Mouse (Mus musculus) megakaryocyte progenitor cell, adult 5-6 weeks (primary cell): ENCODE measurements around the gene Hdgf. TPM values are rescaled to one million over a fixed set of nuclear protein-coding genes. Genes with fewer than 3 reads are reported as not detected.

Experiments used
- ATAC-seq: replicated peaks from 2 replicates; pipeline ENCODE4 v1.8.0; 2016; ENCODE audit warnings: mild to moderate bottlenecking, moderate TSS enrichment, inconsistent platforms; ENCODE audit not compliant: poor library complexity
- total RNA-seq, 2 experiments: library from RNA; stranded (forward) in 1 of 2; stranded (reverse) in 1 of 2; fragments of 157-497, 149-512 nt in 1 of 2; fragments of 200-1000 nt in 1 of 2; gene quantifications; 2 replicates each; pipeline versions ENCODE4 v1.2.3 to v1.2.4; 2015 to 2017

Hdgf gene
- total RNA-seq, 2 experiments from 2014 or later = 308 to 348 TPM

GRCm38 (mm10) chr3:87907906-87908305 lies 1.8 kb downstream of the Hdgf start:
- ATAC-seq = no peak

DNA sequence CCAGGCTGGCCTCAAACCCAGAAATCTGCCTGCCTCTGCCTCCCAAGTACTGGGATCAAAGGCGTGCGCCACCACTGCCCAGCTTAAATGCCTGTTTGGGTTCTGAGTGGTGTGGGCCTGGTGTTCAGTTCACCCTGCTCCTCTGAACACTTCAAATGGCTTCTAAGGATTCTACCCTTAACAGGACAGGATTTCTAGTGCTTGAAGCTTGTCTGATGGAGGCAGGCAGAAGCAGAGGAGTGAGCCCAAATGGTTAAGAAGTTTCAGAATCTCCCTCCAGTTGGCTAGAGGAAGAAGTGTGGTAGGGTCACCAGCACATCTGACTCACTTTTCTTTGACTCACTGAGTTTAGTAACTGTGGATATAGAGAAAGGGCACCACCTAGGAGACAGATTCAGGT lies 3.3 kb downstream of the Hdgf start:
- ATAC-seq = no peak

- no peak for ATAC-seq
Observed at GRCm38 (mm10) chr3:87909874-87910273, 3.8 kb downstream of the Hdgf start.

DNA sequence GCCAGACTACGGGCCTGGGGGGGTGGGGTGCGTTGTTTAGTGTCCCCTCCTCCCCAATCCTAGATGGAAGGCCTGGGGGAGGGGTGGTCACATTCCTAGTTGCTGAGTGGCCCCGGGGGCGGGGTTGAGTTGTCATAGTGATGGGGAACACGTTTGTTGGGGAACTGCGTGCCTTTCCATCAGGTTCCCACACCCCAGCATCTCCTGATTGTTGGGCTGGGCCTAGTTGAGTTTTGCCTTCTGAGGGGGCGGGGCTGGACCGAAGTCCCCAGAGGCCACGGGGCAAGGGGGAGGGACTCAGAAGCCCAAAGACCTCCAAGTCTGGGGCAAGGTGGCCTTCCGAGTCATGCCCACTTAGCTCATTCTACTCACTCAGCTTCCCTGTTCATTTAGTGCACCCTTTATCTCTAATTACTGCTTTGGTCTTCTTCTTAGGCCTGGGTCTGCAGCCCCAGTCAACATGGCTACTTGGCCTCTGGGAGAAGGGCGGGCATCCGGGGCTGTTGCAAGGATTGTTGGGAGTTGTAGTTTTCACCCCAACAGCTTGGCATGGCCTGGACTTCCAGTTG lies 4.5 kb downstream of the Hdgf start:
- no peak for ATAC-seq

GRCm38 (mm10) chr3:87913491-87913890 lies 7.4 kb downstream of the Hdgf start:
- ATAC-seq = no peak

DNA sequence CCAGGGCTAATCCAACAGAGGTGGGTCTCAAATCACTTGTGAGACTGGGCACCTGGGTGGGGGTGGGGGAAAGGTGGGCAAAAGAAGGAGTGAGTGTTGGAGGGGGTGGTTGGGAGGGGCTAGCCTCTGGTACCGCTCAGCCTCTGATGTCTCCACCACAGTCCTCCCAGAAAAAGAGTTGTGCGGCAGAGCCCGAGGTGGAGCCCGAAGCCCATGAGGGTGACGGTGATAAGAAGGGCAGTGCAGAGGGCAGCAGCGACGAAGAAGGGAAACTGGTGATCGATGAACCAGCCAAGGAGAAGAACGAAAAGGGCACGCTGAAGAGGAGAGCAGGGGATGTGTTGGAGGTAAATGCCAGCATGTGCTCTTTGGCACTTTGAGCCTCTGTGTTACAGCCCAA lies 7.8 kb downstream of the Hdgf start:
- no peak for ATAC-seq

GRCm38 (mm10) chr3:87916990-87917389 lies 10.9 kb downstream of the Hdgf start:
- no peak for ATAC-seq

DNA sequence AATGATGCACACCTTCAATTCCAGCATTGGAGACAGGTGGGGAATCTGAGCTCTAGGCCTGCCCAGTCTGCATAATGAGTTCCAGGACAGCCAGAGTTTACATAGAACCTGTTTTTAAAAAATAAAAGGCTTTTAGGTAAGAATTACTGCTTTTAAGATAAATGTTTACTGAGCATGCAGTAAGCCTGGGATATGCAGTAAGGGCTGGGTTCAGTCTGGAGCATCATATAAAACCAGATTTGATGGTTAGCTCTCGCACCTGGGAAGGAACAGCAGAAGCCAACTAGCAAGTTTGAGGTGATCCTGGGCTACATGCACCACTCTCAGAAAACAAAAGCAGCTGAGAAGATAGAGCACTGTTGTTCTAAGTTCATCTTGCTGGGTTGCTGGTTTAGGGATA lies 12.4 kb downstream of the Hdgf start:
- ATAC-seq = no peak

DNA sequence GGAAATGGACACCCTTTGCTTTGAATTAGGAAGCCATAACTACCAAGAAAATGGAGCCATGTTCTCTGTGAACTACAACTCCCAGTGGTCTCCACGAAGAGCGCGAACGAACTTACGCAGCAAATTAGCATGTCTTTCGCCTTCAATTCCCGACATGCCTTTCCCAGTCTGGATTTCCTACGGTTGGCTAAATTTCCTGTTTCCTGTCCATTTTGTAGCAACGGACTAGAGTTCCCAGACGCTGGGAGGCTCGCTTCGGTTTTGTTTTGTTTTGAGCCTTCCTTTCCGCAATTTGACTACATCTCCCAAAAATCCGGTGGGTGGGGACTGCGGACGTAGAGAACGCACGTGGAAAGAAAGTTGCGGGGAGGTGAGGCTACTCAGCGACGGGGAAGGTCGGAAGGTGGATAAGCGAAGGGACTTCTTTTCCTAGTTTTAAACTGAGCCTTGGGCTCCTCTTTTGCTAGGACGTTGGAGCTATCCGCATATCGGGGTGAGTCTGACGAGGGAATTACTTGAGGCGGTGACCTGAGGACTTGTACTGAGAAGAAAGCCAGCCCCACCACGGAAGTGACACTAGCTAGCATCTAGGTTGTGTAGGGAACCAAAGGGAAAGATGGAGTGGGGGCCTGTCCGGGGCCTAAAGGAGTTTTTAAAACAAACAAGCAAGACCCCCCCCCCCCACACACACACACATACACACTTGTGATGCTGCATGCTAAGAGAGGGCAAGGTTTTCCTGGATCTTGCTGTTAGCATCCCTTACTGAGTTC lies 13.4 kb downstream of the Hdgf start, which contains the start of gene Mrpl24:
Gene Mrpl24, plus strand, starts transcription at position 171 of the 773 bp plus-strand sequence.
- ATAC-seq = peak; percentile 80

GRCm38 (mm10) chr3:87920270-87920943 lies 14.3 kb downstream of the Hdgf start:
- ATAC-seq = no peak

- ATAC-seq = no peak
Observed at GRCm38 (mm10) chr3:87924996-87925395, 18.9 kb downstream of the Hdgf start.

DNA sequence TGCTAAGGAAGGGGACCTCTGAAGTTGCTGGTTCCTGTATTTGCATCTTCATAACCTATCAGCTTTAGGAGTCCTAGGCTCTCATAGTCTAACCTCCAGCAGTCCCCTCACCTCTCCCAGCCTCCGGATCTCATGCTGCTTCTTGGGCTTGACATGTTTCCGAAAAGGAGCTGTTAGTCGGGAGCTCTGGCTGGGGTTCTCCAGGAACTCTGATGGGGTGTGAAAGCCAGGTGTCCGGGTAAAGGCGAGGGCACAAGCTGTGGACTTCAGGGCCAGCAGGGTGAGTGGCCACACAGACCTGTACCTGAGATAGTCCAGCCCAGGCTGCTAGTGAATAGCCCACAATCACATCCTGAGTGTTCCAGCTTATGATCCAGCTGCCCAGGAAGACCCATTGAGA lies 21.3 kb downstream of the Hdgf start:
- no peak for ATAC-seq

GRCm38 (mm10) chr3:87929341-87930077 lies 23.4 kb downstream of the Hdgf start:
- peak; percentile 38 for ATAC-seq

- ATAC-seq = peak; percentile 94
Observed at GRCm38 (mm10) chr3:87930078-87930795, 24.1 kb downstream of the Hdgf start, which contains the start of the genes Isg20l2 and Rrnad1. Gene Isg20l2, plus strand, starts transcription at chr3:87930314. Gene Rrnad1, minus strand, starts transcription at chr3:87930717.

DNA sequence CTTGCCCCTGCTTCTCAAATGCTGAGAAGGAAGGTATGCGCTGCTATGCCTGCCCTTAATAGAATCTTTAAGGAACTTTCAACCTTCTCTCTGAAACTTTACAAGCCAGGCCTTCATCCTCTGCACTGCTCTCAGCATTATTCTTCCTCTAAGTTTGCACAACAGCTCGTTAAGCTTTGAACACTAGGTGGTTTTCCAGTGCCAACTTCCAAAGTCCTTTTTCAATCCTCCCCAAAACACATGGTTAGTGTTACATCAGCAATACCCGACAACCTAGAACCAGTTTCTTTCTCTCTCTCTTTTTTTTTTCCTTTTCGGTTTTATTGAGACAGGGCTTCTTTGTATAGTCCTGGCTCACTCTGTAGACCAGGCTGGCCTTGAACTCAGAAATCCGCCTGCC lies 27.9 kb downstream of the Hdgf start:
- ATAC-seq = no peak

GRCm38 (mm10) chr3:87934501-87934900 lies 28.4 kb downstream of the Hdgf start:
- no peak for ATAC-seq

DNA sequence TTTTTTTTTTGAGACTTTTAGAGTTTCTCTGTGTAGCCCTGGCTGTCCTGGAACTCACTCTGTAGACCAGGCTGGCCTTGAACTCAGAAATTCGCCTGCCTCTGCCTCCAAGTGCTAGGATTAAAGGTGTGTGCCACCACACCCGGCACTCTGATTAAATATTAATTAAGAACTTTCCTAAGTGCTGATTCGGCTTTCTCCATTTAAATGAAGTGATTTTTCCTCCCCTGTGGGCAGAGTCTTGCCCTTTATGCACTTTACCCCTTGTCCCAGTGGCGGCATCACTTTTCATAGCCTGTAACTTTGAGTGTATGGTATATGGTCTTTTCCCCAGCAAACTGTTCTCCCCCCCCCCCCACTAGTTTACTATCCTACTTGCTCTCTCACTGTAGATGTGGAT lies 29.1 kb downstream of the Hdgf start:
- ATAC-seq = no peak

DNA sequence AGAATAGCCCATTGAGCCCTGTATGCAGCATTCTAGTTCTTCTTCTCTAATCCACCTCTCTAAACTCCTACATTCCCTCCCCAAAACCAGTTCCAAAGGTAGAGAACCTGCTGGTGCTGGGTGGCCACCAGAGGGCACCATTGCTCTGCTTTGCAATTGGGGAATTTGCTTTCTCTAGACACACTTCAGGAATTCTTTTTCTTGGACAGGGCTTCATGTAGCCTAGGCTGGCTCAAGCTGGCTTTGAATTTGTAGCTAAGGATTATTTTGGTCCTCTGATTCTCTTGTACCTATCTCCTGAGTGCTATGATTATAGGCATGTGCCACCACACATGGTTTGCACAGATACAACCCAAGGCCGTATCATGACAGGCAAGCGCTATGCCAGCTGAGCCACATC lies 29.7 kb downstream of the Hdgf start:
- ATAC-seq = peak; percentile 85

GRCm38 (mm10) chr3:87940611-87941010 lies 34.5 kb downstream of the Hdgf start:
- ATAC-seq = no peak

DNA sequence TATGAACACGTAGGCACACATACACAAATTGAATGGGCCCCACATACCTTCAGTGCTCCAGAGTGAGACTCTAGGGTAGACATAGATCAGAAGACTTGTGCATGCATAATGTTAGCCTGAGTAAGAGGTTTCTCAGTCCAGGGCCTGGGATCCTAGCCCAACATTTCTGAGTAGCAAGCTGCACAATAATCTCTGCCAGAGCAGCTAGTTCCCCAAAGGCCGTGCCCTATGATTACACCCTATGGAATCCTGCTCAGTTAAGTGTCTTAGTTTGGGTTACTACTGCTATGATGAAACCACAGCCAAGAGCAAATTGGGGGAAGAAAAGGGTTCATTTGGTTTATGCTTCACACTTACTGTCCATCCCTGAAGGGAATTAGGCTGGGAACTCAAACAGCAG lies 36.4 kb downstream of the Hdgf start:
- ATAC-seq = no peak

DNA sequence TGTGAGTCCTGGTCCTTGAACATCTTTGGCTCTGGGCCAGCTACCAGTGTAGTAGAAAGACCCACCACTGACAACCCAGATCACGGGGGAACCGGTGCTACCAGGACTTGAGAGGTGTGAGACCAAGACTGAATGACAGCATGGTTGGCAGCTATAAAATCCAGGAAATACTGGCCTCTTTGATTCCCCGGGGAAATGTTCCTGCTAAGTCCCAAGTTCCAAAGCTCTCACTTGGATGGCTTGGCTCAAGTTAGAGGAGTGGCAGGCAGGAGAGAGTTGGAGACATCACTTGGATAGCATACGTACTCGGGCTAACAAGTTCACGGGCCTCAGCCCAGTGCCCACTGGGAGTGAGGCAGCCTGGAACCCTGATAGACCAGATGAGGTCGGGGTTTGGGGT lies 37.5 kb downstream of the Hdgf start:
- ATAC-seq = no peak
